Mouse (Mus musculus): ENCODE measurements around the gene Ralgapa2. TPM values are rescaled to one million over a fixed set of nuclear protein-coding genes. Genes with fewer than 3 reads are reported as not detected.
"Not testable (repeated sequence)": the region's sequence is repeated elsewhere in the genome, so short reads cannot be mapped to it uniquely, and the experiment has no call there.

The Ralgapa2 gene
- total and polyA plus RNA-seq, 3 experiments, result 14.5 to 41.3 (median 36.7) TPM

GRCm38 (mm10) chr2:146468016-146468415 lies 44.1 kb downstream of the Ralgapa2 start:
- H3K27ac ChIP-seq, result no peak overlapping the region
- H3K79me2 ChIP-seq (replicated peaks; ENCODE audit: control insufficient read depth, insufficient read depth, low read length), result no peaks in the 10 kb centered on the region; the same call in 1 of the 2 replicates
- intact Hi-C loops (cut with DNase I), result loop anchor here (2.0 to 5.0 kb wide), 2 partner anchors 99 to 709 kb away; no protein-coding TSS in a partner anchor
- H3K9ac ChIP-seq (ENCODE audit: low read depth, low read length), result no peak overlapping the region
- peaks cover 3% of the 10 kb centered on the region for H3K36me3 ChIP-seq (ENCODE audit: control insufficient read depth, insufficient read depth, low read length)
- 83% methylated on average over 4 of the region's 4 CpGs for WGBS
- no peak for DNase-seq
- no peak overlapping the region for H3K4me3 ChIP-seq
- no peak for TF ChIP-seq CTCF (IDR thresholded peaks at IDR 0.05)
- H3K27me3 ChIP-seq (ENCODE audit: control insufficient read depth, insufficient read depth, low read length), result no peaks in the 10 kb centered on the region
- peaks cover 3% of the 10 kb centered on the region for H3K4me1 ChIP-seq (ENCODE audit: control insufficient read depth, insufficient read depth, low read length)

GRCm38 (mm10) chr2:146466811-146467210 lies 45.3 kb downstream of the Ralgapa2 start:
- not testable (repeated sequence) for H3K79me2 ChIP-seq (replicated peaks; ENCODE audit: control insufficient read depth, insufficient read depth, low read length); H3K27me3 ChIP-seq (ENCODE audit: control insufficient read depth, insufficient read depth, low read length); H3K9ac ChIP-seq (ENCODE audit: low read depth, low read length); H3K27ac ChIP-seq; H3K4me1 ChIP-seq (ENCODE audit: control insufficient read depth, insufficient read depth, low read length); H3K36me3 ChIP-seq (ENCODE audit: control insufficient read depth, insufficient read depth, low read length); H3K4me3 ChIP-seq; DNase-seq
- WGBS, result 86% methylated on average over 3 of the region's 3 CpGs
- intact Hi-C loops (cut with DNase I), result loop anchor here (5.0 kb wide), 1 partner anchor 710 kb away; no protein-coding TSS in a partner anchor

GRCm38 (mm10) chr2:146457494-146457893 lies 54.6 kb downstream of the Ralgapa2 start:
- H3K9ac ChIP-seq (ENCODE audit: low read depth, low read length), result no peak overlapping the region
- H3K27me3 ChIP-seq (ENCODE audit: control insufficient read depth, insufficient read depth, low read length), result no peaks in the 10 kb centered on the region
- H3K79me2 ChIP-seq (replicated peaks; ENCODE audit: control insufficient read depth, insufficient read depth, low read length), result peaks cover 2% of the 10 kb centered on the region; the same call in 1 of the 2 replicates
- TF ChIP-seq EP300 (IDR thresholded peaks at IDR 0.05; ENCODE audit: insufficient read depth, low read depth, low read length) (no peak), POLR2A (IDR thresholded peaks at IDR 0.05; ENCODE audit: insufficient read depth, low read depth, low read length) (no peak), CTCF (IDR thresholded peaks at IDR 0.05) (no peak)
- no peak for DNase-seq
- no peaks in the 10 kb centered on the region; the same call in 1 of the 2 replicates for H3K36me3 ChIP-seq (ENCODE audit: control insufficient read depth, insufficient read depth, low read length)
- H3K27ac ChIP-seq, result no peak overlapping the region
- peaks cover 4% of the 10 kb centered on the region for H3K4me1 ChIP-seq (ENCODE audit: control insufficient read depth, insufficient read depth, low read length)
- H3K4me3 ChIP-seq, result no peak overlapping the region
- 66% methylated on average over 2 of the region's 2 CpGs for WGBS
- intact Hi-C loops (cut with DNase I), result no loop called here

- no peak overlapping the region for H3K27ac ChIP-seq
- H3K36me3 ChIP-seq (ENCODE audit: control insufficient read depth, insufficient read depth, low read length), result no peaks in the 10 kb centered on the region; the same call in 1 of the 2 replicates
- TF ChIP-seq POLR2A (IDR thresholded peaks at IDR 0.05; ENCODE audit: insufficient read depth, low read depth, low read length) (no peak), EP300 (IDR thresholded peaks at IDR 0.05; ENCODE audit: insufficient read depth, low read depth, low read length) (no peak), CTCF (IDR thresholded peaks at IDR 0.05) (no peak)
- peaks cover 2% of the 10 kb centered on the region; the same call in 1 of the 2 replicates for H3K79me2 ChIP-seq (replicated peaks; ENCODE audit: control insufficient read depth, insufficient read depth, low read length)
- H3K4me3 ChIP-seq, result no peak overlapping the region
- no peak for DNase-seq
- H3K27me3 ChIP-seq (ENCODE audit: control insufficient read depth, insufficient read depth, low read length), result no peaks in the 10 kb centered on the region
- H3K4me1 ChIP-seq (ENCODE audit: control insufficient read depth, insufficient read depth, low read length), result peaks cover 2% of the 10 kb centered on the region; the same call in 1 of the 2 replicates
- intact Hi-C loops (cut with DNase I), result no loop called here
- WGBS, result 62% methylated on average over 7 of the region's 7 CpGs
- H3K9ac ChIP-seq (ENCODE audit: low read depth, low read length), result no peak overlapping the region
These were observed 55.5 kb downstream of the Ralgapa2 start for GRCm38 (mm10) chr2:146456612-146457011.

- Histone ChIP-seq H3K27ac (no peak overlapping the region), H3K36me3 (ENCODE audit: control insufficient read depth, insufficient read depth, low read length) (no peaks in the 10 kb centered on the region; the same call in 1 of the 2 replicates), H3K79me2 (replicated peaks; ENCODE audit: control insufficient read depth, insufficient read depth, low read length) (peaks cover 2% of the 10 kb centered on the region; the same call in 1 of the 2 replicates), H3K27me3 (ENCODE audit: control insufficient read depth, insufficient read depth, low read length) (no peaks in the 10 kb centered on the region), H3K4me1 (ENCODE audit: control insufficient read depth, insufficient read depth, low read length) (peaks cover 2% of the 10 kb centered on the region; the same call in 1 of the 2 replicates), H3K4me3 (no peak overlapping the region), H3K9ac (ENCODE audit: low read depth, low read length) (no peak overlapping the region)
- WGBS, result 75% methylated on average over 4 of the region's 4 CpGs
- no peak for DNase-seq
- TF ChIP-seq POLR2A (IDR thresholded peaks at IDR 0.05; ENCODE audit: insufficient read depth, low read depth, low read length) (no peak), CTCF (IDR thresholded peaks at IDR 0.05) (no peak), EP300 (IDR thresholded peaks at IDR 0.05; ENCODE audit: insufficient read depth, low read depth, low read length) (no peak)
- intact Hi-C loops (cut with DNase I), result no loop called here
These were observed 56.1 kb downstream of the Ralgapa2 start for GRCm38 (mm10) chr2:146456062-146456461.

GRCm38 (mm10) chr2:146444009-146444408 lies 68.1 kb downstream of the Ralgapa2 start:
- intact Hi-C loops (cut with DNase I), result no loop called here

More at GRCm38 (mm10) chr2:146444009-146444408, 68.1 kb downstream of the Ralgapa2 start:
- no peaks in the 10 kb centered on the region for H3K79me2 ChIP-seq (replicated peaks; ENCODE audit: control insufficient read depth, insufficient read depth, low read length)
- H3K4me3 ChIP-seq, result no peak overlapping the region
- no peaks in the 10 kb centered on the region for H3K27me3 ChIP-seq (ENCODE audit: control insufficient read depth, insufficient read depth, low read length)
- H3K36me3 ChIP-seq (ENCODE audit: control insufficient read depth, insufficient read depth, low read length), result peaks cover 5% of the 10 kb centered on the region; the same call in 1 of the 2 replicates
- no peak overlapping the region for H3K9ac ChIP-seq (ENCODE audit: low read depth, low read length)
- DNase-seq, result no peak
- WGBS, result 76% methylated on average over 3 of the region's 3 CpGs
- H3K27ac ChIP-seq, result no peak overlapping the region
- TF ChIP-seq EP300 (IDR thresholded peaks at IDR 0.05; ENCODE audit: insufficient read depth, low read depth, low read length), result no peak
- no peak for TF ChIP-seq CTCF (IDR thresholded peaks at IDR 0.05)
- TF ChIP-seq POLR2A (IDR thresholded peaks at IDR 0.05; ENCODE audit: insufficient read depth, low read depth, low read length), result no peak
- H3K4me1 ChIP-seq (ENCODE audit: control insufficient read depth, insufficient read depth, low read length), result no peaks in the 10 kb centered on the region
